ENCODE assay signal across 1 mouse cellular context in the genomic region with DNA sequence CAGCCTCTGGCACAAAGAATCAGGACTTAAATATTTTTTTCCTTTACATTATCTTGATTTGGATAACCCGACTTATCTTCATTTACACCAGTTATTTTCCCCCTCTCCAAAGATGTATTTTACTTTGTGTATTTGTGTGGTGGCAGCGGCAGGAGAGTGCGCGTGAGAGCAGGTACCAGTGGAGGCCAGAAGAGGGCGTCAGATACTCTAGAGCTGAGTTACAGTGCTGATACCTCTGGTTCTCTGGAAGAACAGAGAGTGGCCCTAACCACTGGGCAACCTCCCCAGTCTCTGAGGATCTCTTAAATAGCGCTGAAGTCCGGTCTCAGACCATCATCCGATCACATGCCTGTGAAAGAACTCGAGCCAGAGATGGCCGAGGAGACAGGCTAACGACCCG.
TF ChIP-seq lines count a peak whose summit lies in the region.

No protein-coding gene starts in this region.

TF ChIP-seq in MEL, 35 proteins besides CTCF, POLR2A, EP300 and RAD21 (continued from another document):
- no peak for TF ChIP-seq HCFC1 (IDR thresholded peaks at IDR 0.05; ENCODE audit: low read depth, low read length)
- TF ChIP-seq GATA1 (IDR thresholded peaks at IDR 0.05; ENCODE audit: low read depth, low read length): no peak
- no peak for TF ChIP-seq MAX (IDR thresholded peaks at IDR 0.05; ENCODE audit: low read length)
- TF ChIP-seq ELF1 (IDR thresholded peaks at IDR 0.05; ENCODE audit: low read depth, low read length): no peak
